Mouse (Mus musculus) liver, adult 2 months (tissue): ENCODE data around the gene Btg2. TPM values are rescaled to one million over a fixed set of nuclear protein-coding genes. Genes with fewer than 3 reads are reported as not detected.

Experiments
- DNase-seq: peaks from one replicate; pipeline ENCODE4 v3.0.0-alpha.2; 2011; ENCODE audit warnings: low read depth, low spot score; ENCODE audit errors: extremely low read depth
- H3K27ac ChIP-seq: fragments of 200-500 bp; replicated peaks from 2 replicates; pipeline ENCODE4 v1.5.1; 2012; ENCODE audit warnings: low read depth, mild to moderate bottlenecking, control low read depth, inconsistent platforms, low read length; ENCODE audit not compliant: insufficient read depth
- H3K27me3 ChIP-seq: fragments of 200-500 bp; 2 replicates; pipeline ENCODE4 v1.6.1; 2012; ENCODE audit warnings: mild to moderate bottlenecking, moderate library complexity, low read length, inconsistent platforms; ENCODE audit not compliant: control insufficient read depth, insufficient read depth
- H3K36me3 ChIP-seq: fragments of 200-500 bp; 2 replicates; pipeline ENCODE4 v1.6.1; 2012; ENCODE audit warnings: low read length, inconsistent platforms; ENCODE audit not compliant: control insufficient read depth, insufficient read depth
- H3K4me1 ChIP-seq: fragments of 200-500 bp; 2 replicates; pipeline ENCODE4 v1.6.1; 2011; ENCODE audit warnings: low read length; ENCODE audit not compliant: control insufficient read depth, insufficient read depth
- H3K4me3 ChIP-seq: fragments of 200-500 bp; 2 replicates; pipeline ENCODE4 v1.5.1; 2011; ENCODE audit warnings: low read depth, mild to moderate bottlenecking, control low read depth, low read length, moderate library complexity; ENCODE audit not compliant: insufficient read depth
- H3K79me2 ChIP-seq: fragments of 200-500 bp; 2 replicates; pipeline ENCODE4 v1.6.1; 2012; ENCODE audit warnings: inconsistent platforms, mild to moderate bottlenecking, low read length, moderate library complexity; ENCODE audit not compliant: control insufficient read depth, insufficient read depth
- H3K9ac ChIP-seq: fragments of 200-500 bp; 2 replicates; pipeline ENCODE4 v1.6.1; 2012; ENCODE audit warnings: low read depth, mild to moderate bottlenecking, control low read depth, inconsistent platforms, low read length
- CTCF ChIP-seq: fragments of 200-500 bp; IDR thresholded peaks from 2 replicates; pipeline ENCODE4 v1.5.1; 2011; ENCODE audit warnings: low read depth, low read length, control low read depth
- POLR2A ChIP-seq: fragments of 200-500 bp; IDR thresholded peaks from 2 replicates; pipeline ENCODE4 v1.6.1; 2011; ENCODE audit warnings: low read length, control low read depth; ENCODE audit not compliant: insufficient read depth; ENCODE audit errors: extremely low read depth
- WGBS: fragments of 180-500 bp; shearing (Covaris S2); methylation state at CpG from one replicate; pipeline ENCODE4 v1.1.7; 2018; 5-methylcytosine and 5-hydroxymethylcytosine counted together
- polyA plus RNA-seq: library from polyadenylated mRNA; depleted of rRNA; stranded (reverse); fragments of >200 nt; gene quantifications from 2 replicates; pipeline ENCODE4 v1.2.3, GENCODE M21; 2012
- total RNA-seq: library from RNA; depleted of rRNA; stranded (reverse); fragments of >200 nt; gene quantifications from 2 replicates; pipeline ENCODE4 v1.2.3, GENCODE M21; 2014

The Btg2 gene
- total and polyA plus RNA-seq, 2 experiments: 6.9 to 7.0 TPM

GRCm38 (mm10) chr1:134057736-134058135 lies 21.2 kb downstream of the Btg2 start:
- Histone ChIP-seq H3K27me3 (no peaks in the 10 kb centered on the region), H3K36me3 (no peaks in the 10 kb centered on the region), H3K4me1 (peaks cover under 1% of the 10 kb centered on the region; the same call in 1 of the 2 replicates), H3K27ac (no peak overlapping the region), H3K4me3 (no peak overlapping the region), H3K9ac (no peak overlapping the region), H3K79me2 (no peaks in the 10 kb centered on the region)
- TF ChIP-seq POLR2A (no peak), CTCF (no peak)
- DNase-seq: no peak
- 86% methylated on average over 8 of the region's 8 CpGs for WGBS

GRCm38 (mm10) chr1:134056285-134056684 lies 22.6 kb downstream of the Btg2 start:
- no peak for TF ChIP-seq POLR2A
- TF ChIP-seq CTCF: no peak
- no peak overlapping the region for H3K27ac ChIP-seq
- no peaks in the 10 kb centered on the region for H3K79me2 ChIP-seq
- no peak overlapping the region for H3K9ac ChIP-seq
- H3K4me3 ChIP-seq: no peak overlapping the region
- DNase-seq: no peak
- no peaks in the 10 kb centered on the region for H3K4me1 ChIP-seq
- no peaks in the 10 kb centered on the region for H3K27me3 ChIP-seq
- H3K36me3 ChIP-seq: no peaks in the 10 kb centered on the region
- 77% methylated on average over 4 of the region's 4 CpGs for WGBS

- no peak for DNase-seq
- no peaks in the 10 kb centered on the region for H3K79me2 ChIP-seq
- H3K9ac ChIP-seq: no peak overlapping the region
- 84% methylated on average over 9 of the region's 9 CpGs for WGBS
- H3K4me3 ChIP-seq: no peak overlapping the region
- H3K36me3 ChIP-seq: no peaks in the 10 kb centered on the region
- H3K4me1 ChIP-seq: no peaks in the 10 kb centered on the region
- no peaks in the 10 kb centered on the region for H3K27me3 ChIP-seq
- no peak overlapping the region for H3K27ac ChIP-seq
- TF ChIP-seq CTCF (no peak), POLR2A (no peak)
Observed at GRCm38 (mm10) chr1:134055666-134056245, 23.2 kb downstream of the Btg2 start.

- no peak overlapping the region for H3K9ac ChIP-seq
- H3K27ac ChIP-seq: no peak overlapping the region
- H3K4me3 ChIP-seq: no peak overlapping the region
- no peak for DNase-seq
- H3K36me3 ChIP-seq: no peaks in the 10 kb centered on the region
- no peaks in the 10 kb centered on the region for H3K27me3 ChIP-seq
- 31% methylated on average over 9 of the region's 9 CpGs for WGBS
- no peaks in the 10 kb centered on the region for H3K4me1 ChIP-seq
- TF ChIP-seq POLR2A (no peak), CTCF (no peak)
- H3K79me2 ChIP-seq: no peaks in the 10 kb centered on the region
Observed at GRCm38 (mm10) chr1:134055058-134055457, 23.9 kb downstream of the Btg2 start.

GRCm38 (mm10) chr1:134053207-134053606 lies 25.7 kb downstream of the Btg2 start:
- H3K9ac ChIP-seq: no peak overlapping the region
- no peak overlapping the region for H3K4me3 ChIP-seq
- H3K4me1 ChIP-seq: no peaks in the 10 kb centered on the region
- WGBS: 3% methylated on average over 6 of the region's 6 CpGs
- no peaks in the 10 kb centered on the region for H3K36me3 ChIP-seq
- H3K27me3 ChIP-seq: no peaks in the 10 kb centered on the region
- DNase-seq: peak; percentile 60
- H3K79me2 ChIP-seq: no peaks in the 10 kb centered on the region
- H3K27ac ChIP-seq: no peak overlapping the region
- no peak for TF ChIP-seq POLR2A
- peak; percentile 84 for TF ChIP-seq CTCF

- 73% methylated on average over 6 of the region's 6 CpGs for WGBS
- no peaks in the 10 kb centered on the region for H3K79me2 ChIP-seq
- no peak overlapping the region for H3K27ac ChIP-seq
- no peaks in the 10 kb centered on the region for H3K36me3 ChIP-seq
- DNase-seq: no peak
- H3K27me3 ChIP-seq: no peaks in the 10 kb centered on the region
- no peak overlapping the region for H3K9ac ChIP-seq
- no peaks in the 10 kb centered on the region for H3K4me1 ChIP-seq
- TF ChIP-seq CTCF (no peak), POLR2A (no peak)
- H3K4me3 ChIP-seq: no peak overlapping the region
Observed at GRCm38 (mm10) chr1:134049542-134049941, 29.4 kb downstream of the Btg2 start.
